Comparison of ENCODE assay signal across 16 mouse cellular contexts in genomic region chr4:117284363-117284762, GRCm38 (mm10). TPM values are rescaled to one million over a fixed set of nuclear protein-coding genes. Genes with fewer than 3 reads are reported as not detected.
DNase-seq lines count a peak whose midpoint lies in the region; ATAC-seq lines count a peak whose summit lies in the region.
"Had no signal": no experiment of that assay in that cellular context is flagged by ENCODE, and none has a peak within 500 bp of the region (broad histone marks: within the 10 kb centered on the region; RNA-seq: fewer than 3 reads in every experiment).

No protein-coding gene starts in this region.

- H3K36me3 ChIP-seq in heart, embryonic 13.5 days = peaks cover 85% of the 10 kb centered on the region
- peaks cover 86% of the 10 kb centered on the region for H3K36me3 ChIP-seq in embryonic facial prominence, embryonic 10.5 days (replicated peaks)
- H3K36me3 ChIP-seq in hindbrain, embryonic 13.5 days = peaks cover 55% of the 10 kb centered on the region
- peaks cover 8% of the 10 kb centered on the region for H3K36me3 ChIP-seq in midbrain, embryonic 15.5 days (replicated peaks)
- peaks cover 17% of the 10 kb centered on the region for H3K36me3 ChIP-seq in heart, embryonic 11.5 days (ENCODE audit: control insufficient read depth, insufficient read depth, low read length)

- H3K4me3 ChIP-seq in heart, embryonic 13.5 days = no peak overlapping the region
- no peak overlapping the region for H3K4me3 ChIP-seq in embryonic facial prominence, embryonic 10.5 days
- H3K4me3 ChIP-seq in hindbrain, embryonic 13.5 days = no peak overlapping the region
- H3K4me3 ChIP-seq in midbrain, embryonic 15.5 days = no peak overlapping the region
- H3K4me3 ChIP-seq in heart, embryonic 11.5 days (ENCODE audit: low read depth, low read length) = no peak overlapping the region
- H3K4me3 ChIP-seq: left cerebral cortex, adult 2 months had no signal

- no peak overlapping the region for H3K4me2 ChIP-seq in heart, embryonic 13.5 days
- H3K4me2 ChIP-seq in hindbrain, embryonic 13.5 days = no peak overlapping the region
- no peak overlapping the region for H3K4me2 ChIP-seq in midbrain, embryonic 15.5 days
- H3K4me2 ChIP-seq in heart, embryonic 11.5 days = no peak overlapping the region
- H3K4me2 ChIP-seq: liver, embryonic 11.5 days had no signal

- H3K9me3 ChIP-seq in heart, embryonic 13.5 days = no peaks in the 10 kb centered on the region
- no peaks in the 10 kb centered on the region for H3K9me3 ChIP-seq in embryonic facial prominence, embryonic 10.5 days
- no peaks in the 10 kb centered on the region for H3K9me3 ChIP-seq in hindbrain, embryonic 13.5 days
- no peaks in the 10 kb centered on the region for H3K9me3 ChIP-seq in midbrain, embryonic 15.5 days
- no peaks in the 10 kb centered on the region for H3K9me3 ChIP-seq in heart, embryonic 11.5 days (replicated peaks; ENCODE audit: control insufficient read depth, low read length)

- H3K27ac ChIP-seq in heart, embryonic 13.5 days (replicated peaks) = 0 out of 2 replicates have a peak overlapping the region, but pooled peaks have one; percentile 61
- peak overlapping the region; percentile 69; the same call in 1 of the 2 replicates for H3K27ac ChIP-seq in embryonic facial prominence, embryonic 10.5 days (replicated peaks)
- H3K27ac ChIP-seq in hindbrain, embryonic 13.5 days = peak overlapping the region; percentile 81
- H3K27ac ChIP-seq in midbrain, embryonic 15.5 days = peak overlapping the region; percentile 64
- no peak overlapping the region for H3K27ac ChIP-seq in heart, embryonic 11.5 days (ENCODE audit: low read depth, low read length)
- H3K27ac ChIP-seq: left cerebral cortex, adult 2 months had no signal

- ATAC-seq in heart, embryonic 13.5 days (ENCODE audit: extremely low read depth, insufficient number of reproducible peaks, low FRiP score, low TSS enrichment) = no peak
- ATAC-seq in hindbrain, embryonic 13.5 days (ENCODE audit: low FRiP score) = no peak
- no peak for ATAC-seq in midbrain, embryonic 15.5 days (replicated peaks)
- no peak for ATAC-seq in heart, embryonic 11.5 days (replicated peaks; ENCODE audit: insufficient number of reproducible peaks, low FRiP score, low TSS enrichment)
- ATAC-seq: intestine, postnatal 0 days had no signal

- no peaks in the 10 kb centered on the region for H3K27me3 ChIP-seq in heart, embryonic 13.5 days (replicated peaks)
- peaks cover 28% of the 10 kb centered on the region for H3K27me3 ChIP-seq in embryonic facial prominence, embryonic 10.5 days (replicated peaks; ENCODE audit: low read depth, poor library complexity, severe bottlenecking)
- 0 out of 2 replicates have a peak, but pooled peaks cover 4% of the 10 kb centered on the region for H3K27me3 ChIP-seq in hindbrain, embryonic 13.5 days
- H3K27me3 ChIP-seq in midbrain, embryonic 15.5 days (replicated peaks) = 0 out of 2 replicates have a peak, but pooled peaks cover 3% of the 10 kb centered on the region
- no peaks in the 10 kb centered on the region for H3K27me3 ChIP-seq in heart, embryonic 11.5 days (ENCODE audit: control insufficient read depth, insufficient read depth, low read length)

- DNase-seq in heart, adult 11 months = no peak
- DNase-seq in embryonic facial prominence, embryonic 10.5 days (ENCODE audit: low spot score) = no peak
- no peak for DNase-seq in natural killer cell, adult 2 months (ENCODE audit: low spot score in 2 of 2)
- DNase-seq in right cerebral cortex, postnatal 4 days = no peak
- DNase-seq: adrenal gland, postnatal 36 days; B cell, adult 2 months; heart, postnatal 10 days; lung, postnatal 4 days; thymus, adult 2 months had no signal

- peaks cover 43% of the 10 kb centered on the region for H3K4me1 ChIP-seq in heart, embryonic 13.5 days
- peaks cover 91% of the 10 kb centered on the region for H3K4me1 ChIP-seq in embryonic facial prominence, embryonic 10.5 days
- H3K4me1 ChIP-seq in hindbrain, embryonic 13.5 days (replicated peaks) = peaks cover 90% of the 10 kb centered on the region
- peaks cover 73% of the 10 kb centered on the region for H3K4me1 ChIP-seq in midbrain, embryonic 15.5 days
- H3K4me1 ChIP-seq in heart, embryonic 11.5 days (ENCODE audit: control insufficient read depth, insufficient read depth, low read length) = peaks cover 37% of the 10 kb centered on the region

- peak overlapping the region; percentile 56; the same call in 1 of the 2 replicates for H3K9ac ChIP-seq in heart, embryonic 13.5 days
- H3K9ac ChIP-seq in hindbrain, embryonic 13.5 days = peak overlapping the region; percentile 53
- peak overlapping the region; percentile 4; the same call in 1 of the 2 replicates for H3K9ac ChIP-seq in midbrain, embryonic 15.5 days
- H3K9ac ChIP-seq in heart, embryonic 11.5 days (ENCODE audit: low read depth, low read length) = no peak overlapping the region

- WGBS in heart, embryonic 13.5 days = 64% methylated on average over 4 of the region's 4 CpGs
- 62% methylated on average over 4 of the region's 4 CpGs for WGBS in embryonic facial prominence, embryonic 10.5 days
- WGBS in hindbrain, embryonic 13.5 days = 19% methylated on average over 4 of the region's 4 CpGs
- 25% methylated on average over 4 of the region's 4 CpGs for WGBS in midbrain, embryonic 15.5 days
- WGBS in heart, embryonic 11.5 days (ENCODE audit: insufficient replicate concordance) = 52% methylated on average over 4 of the region's 4 CpGs

RNA-seq across cellular contexts. Expression of gene Armh1, which starts 32.4 kb away (rescaled TPM):
- polyA plus RNA-seq in heart, embryonic 13.5 days (2015; fragmentation: Nextera tagmentation; extraction: Ambion mirVana) = 0.35 and 0.51 TPM in 2 replicates
- 0.26 TPM in 2 replicates for polyA plus RNA-seq in embryonic facial prominence, embryonic 10.5 days (2016; fragmentation: Nextera tagmentation; extraction: Ambion mirVana)
- 0.97 and 1.1 TPM in 2 replicates for polyA plus RNA-seq in hindbrain, embryonic 13.5 days (2015; fragmentation: Nextera tagmentation; extraction: Ambion mirVana)
- polyA plus RNA-seq in midbrain, embryonic 15.5 days (2015; fragmentation: Nextera tagmentation; extraction: Ambion mirVana) = 1.8 TPM in 2 replicates
- 0.14 TPM in 1 of 2 replicates, not detected in the other for polyA plus RNA-seq in heart, embryonic 11.5 days (2014; fragmentation: Nextera tagmentation; extraction: Ambion mirVana)
- polyA plus RNA-seq: liver, embryonic 11.5 days had no signal

RNA-seq across cellular contexts. Expression of gene Tmem53, which starts 32.6 kb away (rescaled TPM):
- polyA plus RNA-seq in heart, embryonic 13.5 days (2015; fragmentation: Nextera tagmentation; extraction: Ambion mirVana) = 25.0 and 28.5 TPM in 2 replicates
- polyA plus RNA-seq in embryonic facial prominence, embryonic 10.5 days (2016; fragmentation: Nextera tagmentation; extraction: Ambion mirVana) = 10.8 and 11.6 TPM in 2 replicates
- 8.5 and 10.9 TPM in 2 replicates for polyA plus RNA-seq in hindbrain, embryonic 13.5 days (2015; fragmentation: Nextera tagmentation; extraction: Ambion mirVana)
- 9.6 and 11.1 TPM in 2 replicates for polyA plus RNA-seq in midbrain, embryonic 15.5 days (2015; fragmentation: Nextera tagmentation; extraction: Ambion mirVana)
- 16.0 and 16.5 TPM in 2 replicates for polyA plus RNA-seq in heart, embryonic 11.5 days (2014; fragmentation: Nextera tagmentation; extraction: Ambion mirVana)
